Mouse (Mus musculus) regulatory T cell (primary cell): ENCODE measurements around the gene Rpl27.
"Not testable (repeated sequence)": the region's sequence is repeated elsewhere in the genome, so short reads cannot be mapped to it uniquely, and the experiment has no call there.

Experiments used
- in situ Hi-C: fragments of 300-600 bp; cut with MboI, MseI; formaldehyde crosslinking; loops from one replicate; pipeline ENCODE4 v1.15.1; 2025; ENCODE audit warnings: high pct_unique_total_duplicates

Gene Rpl27

DNA sequence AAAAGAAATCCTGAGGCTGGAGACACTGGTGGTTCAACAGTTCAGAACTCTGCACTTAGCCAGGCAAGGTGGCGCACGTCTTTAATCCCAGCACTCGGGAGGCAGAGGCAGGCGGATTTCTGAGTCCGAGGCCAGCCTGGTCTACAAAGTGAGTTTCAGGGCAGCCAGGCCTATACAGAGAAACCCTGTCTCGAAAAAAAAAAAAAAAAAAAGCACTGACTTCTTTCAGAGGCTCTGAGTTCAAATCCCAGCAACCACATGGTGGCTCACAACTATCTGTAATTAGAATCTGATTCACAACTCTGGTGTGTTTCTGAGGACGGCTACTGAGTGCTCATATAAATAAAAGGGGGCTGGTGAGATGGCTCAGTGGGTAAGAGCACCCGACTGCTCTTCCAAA lies 4.8 kb downstream of the Rpl27 start:
- in situ Hi-C loops: not testable (repeated sequence)

DNA sequence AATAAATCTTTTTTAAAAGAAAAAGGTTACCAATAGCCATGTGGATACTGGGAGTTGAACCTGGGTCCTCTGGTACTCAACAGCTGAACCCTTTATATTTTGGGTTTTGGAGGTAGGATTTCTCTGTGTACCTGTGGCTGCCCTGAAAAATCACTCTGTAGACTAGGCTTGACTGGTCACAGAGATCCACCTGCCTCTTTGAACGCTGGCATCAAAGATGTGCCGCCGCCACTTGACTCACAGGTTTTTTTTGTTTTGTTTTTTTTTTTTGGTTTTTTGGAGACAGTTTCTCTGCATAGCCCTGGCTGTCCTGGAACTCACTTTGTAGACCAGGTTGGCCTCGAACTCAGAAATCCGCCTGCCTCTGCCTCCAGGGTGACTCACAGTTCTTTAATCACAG lies 5.7 kb downstream of the Rpl27 start:
- in situ Hi-C loops: no loop called here

DNA sequence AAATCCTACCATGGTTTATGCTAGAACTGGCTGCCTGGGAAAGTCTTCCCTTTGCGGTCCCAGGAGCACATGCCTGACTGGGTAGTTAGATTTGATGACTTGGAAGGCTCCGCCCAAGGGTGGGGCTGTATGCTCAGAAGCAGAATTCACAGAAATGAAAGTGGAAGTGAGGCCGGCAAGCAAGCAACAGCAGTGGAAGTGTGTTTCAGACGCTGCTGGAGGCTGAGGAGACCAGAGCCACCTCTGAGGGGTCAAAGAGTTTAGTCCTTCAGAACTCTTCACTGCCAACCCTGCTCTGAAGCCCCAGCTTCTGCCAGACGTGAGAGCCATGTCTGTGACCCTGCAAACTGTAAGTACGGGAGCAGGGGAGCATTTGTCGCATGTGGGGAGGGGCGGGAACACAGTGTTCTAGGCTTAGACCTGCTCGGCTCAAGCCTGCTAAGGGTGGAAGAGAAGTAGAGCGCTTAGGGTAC lies 6.2 kb downstream of the Rpl27 start, which contains the start of gene Ifi35:
TSS of gene Ifi35 (plus strand) at position 134 of the 473 bp plus-strand sequence.
- in situ Hi-C loops: no loop called here

DNA sequence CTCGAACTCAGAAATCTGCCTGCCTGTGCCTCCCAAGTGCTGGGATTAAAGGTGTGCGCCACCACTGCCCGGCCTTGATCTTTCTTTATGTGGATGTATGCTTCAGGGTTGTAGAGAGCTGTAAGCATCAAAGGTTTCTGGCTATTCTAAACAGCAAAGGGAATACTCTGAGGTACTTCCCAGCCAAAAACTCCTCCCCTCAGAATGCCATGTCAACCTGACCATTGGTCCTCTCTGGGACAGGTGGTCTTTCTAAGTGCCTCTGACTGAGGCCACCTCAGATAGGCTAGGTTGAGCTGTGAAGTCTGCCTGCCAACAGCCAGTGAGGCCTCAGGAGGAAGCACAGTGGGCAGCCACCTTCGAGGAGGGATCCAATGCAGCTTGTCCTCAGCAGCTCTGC lies 6.8 kb downstream of the Rpl27 start:
- in situ Hi-C loops: no loop called here

DNA sequence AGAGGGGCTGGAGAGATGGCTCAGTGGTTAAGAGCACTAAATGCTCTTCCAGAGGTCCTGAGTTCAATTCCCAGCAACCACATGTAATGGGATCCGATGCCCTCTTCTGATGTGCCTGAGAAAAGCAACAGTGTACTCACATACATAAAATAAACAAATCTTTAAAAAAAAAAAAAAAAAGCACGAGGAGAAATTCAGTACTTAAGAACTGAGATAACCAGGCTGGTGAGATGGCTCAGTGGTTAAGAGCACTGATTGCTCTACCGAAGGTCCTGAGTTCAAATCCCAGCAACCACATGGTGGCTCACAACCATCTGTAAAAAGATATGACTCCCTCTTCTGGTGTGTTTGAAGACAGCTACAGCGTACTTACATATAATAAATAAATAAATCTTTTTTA lies 7.5 kb downstream of the Rpl27 start:
- in situ Hi-C loops: not testable (repeated sequence)

- in situ Hi-C loops: loop anchor here (25.0 kb wide), 1 partner anchor 962 kb away; the partner anchor contains the start of gene Slc25a39
Observed at GRCm38 (mm10) chr11:101450394-101450793, 8.3 kb downstream of the Rpl27 start.

DNA sequence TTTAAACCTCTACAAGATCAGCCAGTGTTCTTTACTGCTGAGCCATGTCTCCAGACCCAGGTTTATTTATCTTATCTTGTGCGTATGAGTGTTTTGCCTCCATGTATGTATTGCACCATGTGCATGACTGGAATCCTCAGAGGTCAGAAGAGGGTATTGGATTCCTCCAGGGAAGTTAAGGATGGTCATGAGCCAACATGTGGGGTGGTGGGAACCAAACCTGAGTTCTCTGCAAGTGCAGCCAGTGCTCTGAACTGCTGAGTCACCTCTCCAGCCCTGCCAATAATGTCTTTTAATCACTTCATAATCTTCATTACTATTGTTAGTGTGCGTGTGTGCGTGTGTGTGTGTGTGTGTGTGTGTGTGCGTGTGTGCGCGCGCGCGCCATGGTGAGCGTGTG lies 9.4 kb downstream of the Rpl27 start:
- in situ Hi-C loops: loop anchor here (25.0 kb wide), 1 partner anchor 961 kb away; the partner anchor contains the start of gene Slc25a39

DNA sequence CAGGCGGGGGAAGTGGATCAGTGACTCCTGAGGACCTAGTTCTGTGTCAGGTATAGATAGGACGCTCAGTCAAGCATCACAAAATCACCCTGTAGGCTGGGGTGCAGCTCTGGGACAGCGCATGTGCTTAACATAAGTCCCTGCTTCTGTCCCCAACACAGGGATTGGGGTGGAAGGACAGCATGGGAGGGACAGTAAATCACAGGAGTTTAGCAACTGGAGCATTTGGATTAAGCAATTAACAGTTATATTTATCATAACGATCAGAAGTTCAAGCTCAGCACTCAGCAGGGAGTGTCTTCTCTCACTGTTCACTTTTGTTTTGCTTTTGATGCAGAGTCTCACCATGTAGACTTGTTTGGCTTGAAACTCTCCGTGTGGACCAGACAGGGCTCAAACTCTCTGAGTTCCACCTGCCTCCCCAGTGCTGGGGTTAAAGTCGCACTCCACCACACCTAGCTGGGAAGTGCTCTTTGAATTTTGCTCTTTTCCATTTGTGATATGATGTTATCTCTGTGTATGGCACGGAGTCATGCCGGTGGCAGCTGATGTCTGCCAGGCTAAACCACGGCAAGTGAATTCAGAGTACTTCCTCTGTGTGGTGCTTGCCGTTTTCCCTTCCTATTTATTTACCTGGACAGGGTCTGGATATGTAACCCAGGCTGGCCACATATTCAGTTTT lies 10.1 kb downstream of the Rpl27 start:
- in situ Hi-C loops: loop anchor here (25.0 kb wide), 1 partner anchor 960 kb away; the partner anchor contains the start of gene Slc25a39

- in situ Hi-C loops: loop anchor here (25.0 kb wide), 1 partner anchor 958 kb away; the partner anchor contains the start of gene Slc25a39
Observed at GRCm38 (mm10) chr11:101454702-101455101, 12.6 kb downstream of the Rpl27 start.

GRCm38 (mm10) chr11:101455627-101456026 lies 13.5 kb downstream of the Rpl27 start:
- in situ Hi-C loops: loop anchor here (25.0 kb wide), 1 partner anchor 957 kb away; the partner anchor contains the start of gene Slc25a39

- in situ Hi-C loops: loop anchor here (25.0 kb wide), 1 partner anchor 955 kb away; the partner anchor contains the start of gene Slc25a39
Observed at GRCm38 (mm10) chr11:101457631-101458030, 15.5 kb downstream of the Rpl27 start.

GRCm38 (mm10) chr11:101458217-101458616 lies 16.1 kb downstream of the Rpl27 start:
- in situ Hi-C loops: loop anchor here (25.0 kb wide), 1 partner anchor 954 kb away; the partner anchor contains the start of gene Slc25a39

GRCm38 (mm10) chr11:101459716-101460115 lies 17.6 kb downstream of the Rpl27 start:
- in situ Hi-C loops: loop anchor here (25.0 kb wide), 1 partner anchor 953 kb away; the partner anchor contains the start of gene Slc25a39

GRCm38 (mm10) chr11:101460321-101460720 lies 18.2 kb downstream of the Rpl27 start:
- in situ Hi-C loops: loop anchor here (25.0 kb wide), 1 partner anchor 952 kb away; the partner anchor contains the start of gene Slc25a39

- in situ Hi-C loops: loop anchor here (25.0 kb wide), 1 partner anchor 950 kb away; the partner anchor contains the start of gene Slc25a39
Observed at GRCm38 (mm10) chr11:101462141-101462540, 20.0 kb downstream of the Rpl27 start.

- in situ Hi-C loops: loop anchor here (25.0 kb wide), 1 partner anchor 949 kb away; the partner anchor contains the start of gene Slc25a39
Observed at GRCm38 (mm10) chr11:101462583-101463440, 20.7 kb downstream of the Rpl27 start.

DNA sequence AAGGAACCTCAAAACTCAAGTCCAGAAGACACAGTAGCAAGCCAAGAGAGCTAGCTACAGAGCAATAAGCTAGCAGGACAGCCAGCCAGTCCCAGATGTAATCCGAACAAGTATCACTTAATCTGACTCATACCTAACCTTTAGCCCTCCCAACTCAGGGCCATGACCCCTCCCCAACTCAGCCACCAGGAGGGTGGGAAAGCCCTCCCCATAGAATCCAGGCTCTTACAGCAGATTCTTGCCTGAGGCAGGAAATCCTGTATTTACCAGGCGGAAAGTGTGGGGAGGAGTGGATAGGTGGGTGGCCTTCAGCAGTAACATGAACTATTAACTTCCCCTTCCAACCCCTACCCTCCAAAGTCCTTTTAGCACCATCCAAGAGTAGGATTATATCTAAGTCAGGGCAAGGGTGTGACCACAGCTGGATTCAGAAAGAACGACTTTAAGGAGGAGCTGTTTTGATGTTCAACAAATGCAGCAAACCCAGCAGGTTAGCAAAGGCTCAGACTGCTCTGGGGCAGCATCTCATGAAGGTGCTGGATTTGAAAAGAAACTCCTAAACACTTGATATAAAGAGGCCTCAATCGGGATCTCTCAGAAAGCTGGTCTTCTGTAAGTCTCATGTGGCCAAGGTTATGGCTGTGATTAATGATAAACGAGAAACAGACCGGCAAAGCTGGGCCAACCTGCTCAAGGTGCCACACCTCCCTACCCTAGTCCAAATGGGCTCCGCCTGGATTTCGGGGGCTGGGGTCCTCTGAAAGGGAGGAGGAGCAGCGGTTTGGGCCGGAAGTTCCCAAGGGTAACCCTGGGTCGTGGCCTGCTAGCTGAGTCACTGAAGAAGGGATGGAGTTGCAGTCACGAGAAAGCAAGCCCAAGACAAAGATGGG lies 22.4 kb downstream of the Rpl27 start, which contains the start of gene Rnd2:
TSS of gene Rnd2 (plus strand) at position 789 of the 890 bp plus-strand sequence.
- in situ Hi-C loops: loop anchor here (25.0 kb wide), 1 partner anchor 948 kb away; the partner anchor contains the start of gene Slc25a39

DNA sequence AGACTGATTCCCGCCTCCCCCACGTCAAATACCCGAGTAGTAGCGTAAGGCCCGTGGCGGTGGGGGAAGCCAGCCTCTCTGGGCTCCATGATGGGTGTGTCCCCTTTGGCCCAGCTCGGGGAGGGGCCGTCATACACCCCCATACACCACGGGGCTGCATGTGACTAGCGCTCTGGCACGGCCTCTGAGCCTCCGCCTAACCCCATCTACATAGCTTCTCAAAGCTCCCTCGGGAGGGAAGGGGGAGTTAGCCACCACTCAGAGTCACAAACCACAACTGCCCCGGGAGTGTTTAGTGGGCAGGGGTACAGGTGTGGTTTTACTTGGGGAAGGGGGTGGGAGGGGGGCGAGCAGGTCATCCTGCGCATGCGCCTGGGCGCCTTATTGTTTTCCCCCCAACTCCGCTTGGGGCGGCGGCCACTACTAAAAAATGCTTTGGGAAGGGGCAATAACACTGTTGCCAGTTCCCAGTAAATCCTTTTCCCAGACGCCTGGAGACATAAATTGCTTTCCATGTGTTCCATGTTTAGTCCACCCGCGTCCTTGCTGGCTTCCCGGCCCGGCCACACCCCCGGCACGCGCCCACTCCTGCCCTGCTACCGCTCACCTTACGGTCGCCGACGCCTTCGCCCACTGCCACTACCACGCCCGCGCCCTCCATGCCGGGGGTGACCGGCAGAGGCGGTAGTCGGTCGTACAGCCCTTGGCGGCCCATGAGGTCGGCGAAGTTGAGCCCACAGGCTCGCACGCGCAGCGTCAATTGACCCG lies 23.2 kb downstream of the Rpl27 start:
- in situ Hi-C loops: loop anchor here (25.0 kb wide), 1 partner anchor 947 kb away; the partner anchor contains the start of gene Slc25a39

DNA sequence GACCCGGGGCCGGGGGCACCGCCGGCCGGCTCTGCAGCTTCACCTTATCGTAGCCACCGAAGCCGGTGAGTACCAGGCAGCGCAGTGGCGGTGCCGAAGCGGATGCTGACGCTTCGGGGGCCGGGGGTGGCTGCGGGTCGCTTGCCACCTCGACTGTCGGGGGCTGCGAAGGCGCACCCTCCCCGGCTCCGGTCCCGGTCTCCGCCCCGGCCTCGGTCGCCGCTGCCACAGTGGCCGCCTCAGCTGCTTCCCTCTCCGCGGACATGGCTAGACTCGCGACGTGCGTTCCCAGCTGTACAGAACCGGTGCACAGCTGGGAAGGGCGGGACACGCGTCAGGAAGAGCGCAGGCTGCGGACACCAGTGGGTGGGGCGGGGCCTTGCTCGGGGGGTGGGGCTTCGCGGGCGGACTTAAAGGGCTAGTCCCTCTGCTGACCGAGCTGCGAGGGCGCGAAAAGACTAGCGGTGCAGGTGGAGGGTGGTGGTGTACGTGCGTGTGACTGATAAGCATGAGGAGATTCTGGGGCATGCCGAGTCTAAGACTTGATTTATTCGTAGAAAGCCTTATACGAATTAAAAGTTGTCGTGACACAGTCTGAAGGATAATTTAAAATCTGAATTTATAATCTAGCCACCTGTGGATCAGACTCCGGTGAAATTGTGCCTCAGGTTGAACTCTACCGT lies 23.9 kb downstream of the Rpl27 start, which contains the start of gene Vat1:
TSS of gene Vat1 (minus strand) at position 362 of the 683 bp plus-strand sequence.
- in situ Hi-C loops: loop anchor here (25.0 kb wide), 1 partner anchor 946 kb away; the partner anchor contains the start of gene Slc25a39
